Mouse (Mus musculus) myocyte (in vitro differentiated cells): ENCODE measurements around the gene Ipmk.

Source experiments
- MAX ChIP-seq: IDR thresholded peaks from one replicate; pipeline ENCODE4 v1.6.1; 2011; ENCODE audit warnings: low read depth, mild to moderate bottlenecking, control low read depth
- USF1 ChIP-seq: IDR thresholded peaks from one replicate; pipeline ENCODE4 v1.6.1; 2011; ENCODE audit warnings: low read depth, mild to moderate bottlenecking, control low read depth, moderate library complexity

DNA sequence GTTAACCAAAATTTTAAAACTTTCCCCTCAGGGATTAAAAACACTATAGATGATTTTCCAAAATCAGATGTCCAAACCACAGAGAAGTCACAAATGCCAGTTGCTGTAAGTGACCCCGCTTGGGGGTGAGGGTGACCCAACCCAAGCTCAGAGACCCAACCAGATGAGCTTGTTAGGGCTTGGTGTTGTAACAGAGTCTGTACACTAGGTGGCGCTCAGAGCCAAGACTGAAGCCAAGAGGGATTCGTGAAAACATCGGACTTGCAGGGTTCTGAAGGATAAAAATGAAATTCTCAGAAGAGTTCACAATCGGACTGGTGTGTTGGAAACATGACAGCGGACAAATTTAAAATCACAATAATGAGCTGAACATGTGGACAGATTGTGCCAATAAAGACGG, 20.8 kb upstream of the Ipmk start:
- TF ChIP-seq MAX: no peak
- no peak for TF ChIP-seq USF1
